Mouse (Mus musculus) gastrocnemius, postnatal 4 days (tissue): ENCODE data around the gene Ccdc61. TPM values are rescaled to one million over a fixed set of nuclear protein-coding genes. Genes with fewer than 3 reads are reported as not detected.
"Not testable (repeated sequence)": the region's sequence is repeated elsewhere in the genome, so short reads cannot be mapped to it uniquely, and the experiment has no call there.

Experiments used
- DNase-seq, 2 experiments: peaks; one replicate each; pipeline ENCODE4 v3.0.0; 2021 to 2022; ENCODE audit warnings: low spot score in 2 of 2, mixed read lengths in 2 of 2
- total RNA-seq, 2 experiments: library from RNA; stranded (reverse); gene quantifications; 2 replicates each; pipeline ENCODE4 v1.2.3; 2021

The Ccdc61 gene
- total RNA-seq, 2 experiments from 2014 or later: 12.5 to 15.7 TPM

GRCm38 (mm10) chr7:18917931-18918330, 7.7 kb upstream of the Ccdc61 start:
- DNase-seq: no peak

- DNase-seq: no peak
Measured at GRCm38 (mm10) chr7:18916254-18916653, 6.0 kb upstream of the Ccdc61 start.

- no peak for DNase-seq
Measured at GRCm38 (mm10) chr7:18909797-18910196, 418 bp downstream of the Ccdc61 start.

GRCm38 (mm10) chr7:18904971-18905370, 5.2 kb downstream of the Ccdc61 start:
- DNase-seq: no peak

- DNase-seq: no peak
Measured at GRCm38 (mm10) chr7:18902486-18902885, 7.7 kb downstream of the Ccdc61 start.

GRCm38 (mm10) chr7:18900513-18900912, 9.7 kb downstream of the Ccdc61 start:
- no peak for DNase-seq

GRCm38 (mm10) chr7:18896536-18896935, 13.7 kb downstream of the Ccdc61 start:
- peak in 1 of 2 experiments; percentile 41 for DNase-seq

GRCm38 (mm10) chr7:18893651-18894430, 16.4 kb downstream of the Ccdc61 start:
- DNase-seq: peak; percentile 47 to 58

GRCm38 (mm10) chr7:18893009-18893408, 17.2 kb downstream of the Ccdc61 start:
- no peak for DNase-seq

- peak; percentile 73 to 86 for DNase-seq
Measured at GRCm38 (mm10) chr7:18891872-18892599, 18.2 kb downstream of the Ccdc61 start.

GRCm38 (mm10) chr7:18890848-18891247, 19.4 kb downstream of the Ccdc61 start:
- no peak for DNase-seq

GRCm38 (mm10) chr7:18886963-18887362, 23.3 kb downstream of the Ccdc61 start:
- no peak for DNase-seq

GRCm38 (mm10) chr7:18884745-18885422, 25.3 kb downstream of the Ccdc61 start:
- DNase-seq: no peak

- DNase-seq: no peak
Measured at GRCm38 (mm10) chr7:18883991-18884744, 26.0 kb downstream of the Ccdc61 start.

- no peak for DNase-seq
Measured at GRCm38 (mm10) chr7:18878691-18879090, 31.5 kb downstream of the Ccdc61 start.

- no peak for DNase-seq
Measured at GRCm38 (mm10) chr7:18875372-18875771, 34.8 kb downstream of the Ccdc61 start.

GRCm38 (mm10) chr7:18873253-18873652, 37.0 kb downstream of the Ccdc61 start:
- peak in 1 of 2 experiments; percentile 56 for DNase-seq

- DNase-seq: no peak
Measured at GRCm38 (mm10) chr7:18872816-18873215, 37.4 kb downstream of the Ccdc61 start.

GRCm38 (mm10) chr7:18872014-18872802, 38.0 kb downstream of the Ccdc61 start:
- DNase-seq: no peak

- not testable (repeated sequence) for DNase-seq
Measured at GRCm38 (mm10) chr7:18871031-18871430, 39.2 kb downstream of the Ccdc61 start, which contains the start of gene Pglyrp1. Gene Pglyrp1, plus strand, starts transcription at chr7:18871331.
